Mouse (Mus musculus): ENCODE results near the gene Tmem185b.

Gene Tmem185b

GRCm38 (mm10) chr1:119525689-119526591 is at the start of gene Tmem185b:
TSS of gene Tmem185b (plus strand) at chr1:119526160.
- DNase-seq (ENCODE audit: extremely low spot score), result peak; percentile 96

GRCm38 (mm10) chr1:119476905-119477353 is 49.0 kb upstream of the Tmem185b start:
- no peak for DNase-seq (ENCODE audit: extremely low spot score)

GRCm38 (mm10) chr1:119479641-119480040 is 46.3 kb upstream of the Tmem185b start:
- DNase-seq (ENCODE audit: extremely low spot score), result no peak

GRCm38 (mm10) chr1:119480678-119481077 is 45.3 kb upstream of the Tmem185b start:
- DNase-seq (ENCODE audit: extremely low spot score), result no peak

- DNase-seq (ENCODE audit: extremely low spot score), result no peak
Measured at GRCm38 (mm10) chr1:119481205-119481932, 44.6 kb upstream of the Tmem185b start.

- DNase-seq (ENCODE audit: extremely low spot score), result no peak
Measured at GRCm38 (mm10) chr1:119482891-119483290, 43.1 kb upstream of the Tmem185b start.

- DNase-seq (ENCODE audit: extremely low spot score), result peak; percentile 32
Measured at GRCm38 (mm10) chr1:119484457-119484856, 41.5 kb upstream of the Tmem185b start.

GRCm38 (mm10) chr1:119485825-119486224 is 40.1 kb upstream of the Tmem185b start:
- DNase-seq (ENCODE audit: extremely low spot score), result no peak

GRCm38 (mm10) chr1:119487917-119488590 is 37.9 kb upstream of the Tmem185b start:
- DNase-seq (ENCODE audit: extremely low spot score), result no peak

- no peak for DNase-seq (ENCODE audit: extremely low spot score)
Measured at GRCm38 (mm10) chr1:119490765-119491164, 35.2 kb upstream of the Tmem185b start.

- DNase-seq (ENCODE audit: extremely low spot score), result no peak
Measured at GRCm38 (mm10) chr1:119492097-119492496, 33.9 kb upstream of the Tmem185b start.

- DNase-seq (ENCODE audit: extremely low spot score), result no peak
Measured at GRCm38 (mm10) chr1:119492505-119492904, 33.5 kb upstream of the Tmem185b start.

- no peak for DNase-seq (ENCODE audit: extremely low spot score)
Measured at GRCm38 (mm10) chr1:119494024-119494711, 31.8 kb upstream of the Tmem185b start.

- DNase-seq (ENCODE audit: extremely low spot score), result no peak
Measured at GRCm38 (mm10) chr1:119494712-119495395, 31.1 kb upstream of the Tmem185b start.

GRCm38 (mm10) chr1:119495396-119495775 is 30.6 kb upstream of the Tmem185b start:
- no peak for DNase-seq (ENCODE audit: extremely low spot score)

GRCm38 (mm10) chr1:119497346-119498004 is 28.5 kb upstream of the Tmem185b start:
- DNase-seq (ENCODE audit: extremely low spot score), result no peak

GRCm38 (mm10) chr1:119498536-119499231 is 27.3 kb upstream of the Tmem185b start:
- DNase-seq (ENCODE audit: extremely low spot score), result no peak

- no peak for DNase-seq (ENCODE audit: extremely low spot score)
Measured at GRCm38 (mm10) chr1:119499456-119499855, 26.5 kb upstream of the Tmem185b start.

- DNase-seq (ENCODE audit: extremely low spot score), result no peak
Measured at GRCm38 (mm10) chr1:119501881-119502280, 24.1 kb upstream of the Tmem185b start.

GRCm38 (mm10) chr1:119502729-119503128 is 23.2 kb upstream of the Tmem185b start:
- DNase-seq (ENCODE audit: extremely low spot score), result no peak

All from embryo, embryonic 9.5 days (tissue).